Mouse (Mus musculus) lung, postnatal 4 days (tissue): Measurements from ENCODE around the gene Tacr2.

Experiments
- DNase-seq, 2 experiments: peaks; one replicate each; pipeline ENCODE4 v3.0.0; 2021

Gene Tacr2

DNA sequence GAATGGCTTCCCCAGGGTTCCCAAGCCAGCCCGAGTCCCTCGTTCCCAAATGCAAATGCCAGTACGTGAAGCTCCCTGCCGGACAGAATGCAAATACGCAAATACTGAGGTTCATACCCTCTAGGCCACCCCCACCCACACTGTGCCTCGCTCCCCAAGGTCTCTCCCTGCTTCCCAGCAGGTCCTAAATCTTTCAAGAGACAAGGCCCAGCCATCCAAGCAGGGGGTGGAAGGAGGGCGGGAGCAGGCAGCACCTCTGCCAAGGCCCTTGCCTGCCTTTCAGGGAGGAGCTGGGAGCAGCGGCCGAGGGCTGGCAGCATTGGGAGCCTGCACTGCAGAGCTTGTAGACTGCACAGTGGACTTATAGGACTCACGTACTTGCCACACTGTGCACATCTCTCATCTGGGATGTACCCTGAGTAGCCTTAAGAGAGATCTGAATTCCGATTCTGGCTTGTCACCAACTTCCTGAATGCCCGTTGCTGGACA is at the start of gene Tacr2:
Gene Tacr2 (plus strand): TSS at position 439 of the 489 bp plus-strand sequence.
- no peak for DNase-seq

DNA sequence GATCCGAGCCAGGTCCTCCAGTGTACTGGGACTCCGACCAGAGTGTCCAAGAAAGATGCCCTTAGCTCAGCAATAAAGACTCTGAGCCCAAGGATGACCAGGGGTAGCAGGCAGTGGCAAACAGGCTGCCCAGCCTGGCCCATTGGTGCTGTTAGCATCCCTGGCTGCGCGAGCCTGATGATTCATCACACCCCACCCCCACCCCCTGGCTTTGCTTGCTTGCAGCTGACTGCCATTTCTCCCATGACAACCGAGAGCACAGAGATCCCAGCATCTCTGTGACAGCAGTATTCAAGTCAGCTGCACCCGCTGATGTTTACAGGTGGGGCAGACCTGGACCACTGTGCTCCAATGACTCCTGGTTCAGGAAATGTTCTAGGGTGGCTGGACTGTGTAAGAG is 49.7 kb upstream of the Tacr2 start:
- DNase-seq: no peak

DNA sequence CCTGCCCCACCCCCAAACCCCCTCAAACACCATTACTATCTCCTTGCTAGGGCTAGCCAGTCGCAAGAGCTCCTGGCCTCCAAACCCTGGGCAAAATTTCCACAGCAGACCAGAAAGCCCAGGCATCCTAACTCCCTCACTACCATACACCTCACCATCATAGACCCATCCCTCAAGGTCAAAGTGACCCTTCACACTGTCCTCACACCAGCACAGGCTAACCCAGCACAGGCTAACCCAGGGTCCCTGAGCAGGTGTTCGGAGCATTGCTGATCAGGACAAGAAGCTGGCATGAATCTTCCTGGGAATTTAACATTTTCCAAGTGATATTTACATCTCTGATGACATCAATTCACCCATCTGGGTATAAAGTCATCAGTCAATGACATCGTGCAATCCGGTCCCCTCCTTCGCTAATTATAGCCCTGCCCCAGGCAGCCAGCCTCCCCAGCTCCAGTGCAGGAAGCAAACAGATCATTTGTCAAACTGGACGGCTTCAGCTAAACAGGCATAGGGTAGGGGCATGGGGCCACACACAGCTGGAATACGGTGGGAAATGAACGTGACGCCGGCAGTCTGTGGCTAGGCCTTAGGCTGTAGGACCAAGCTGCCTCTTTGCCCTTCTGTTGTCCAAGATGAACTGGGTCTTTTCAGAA is 43.9 kb upstream of the Tacr2 start:
- peak; percentile 49 to 73 for DNase-seq

DNA sequence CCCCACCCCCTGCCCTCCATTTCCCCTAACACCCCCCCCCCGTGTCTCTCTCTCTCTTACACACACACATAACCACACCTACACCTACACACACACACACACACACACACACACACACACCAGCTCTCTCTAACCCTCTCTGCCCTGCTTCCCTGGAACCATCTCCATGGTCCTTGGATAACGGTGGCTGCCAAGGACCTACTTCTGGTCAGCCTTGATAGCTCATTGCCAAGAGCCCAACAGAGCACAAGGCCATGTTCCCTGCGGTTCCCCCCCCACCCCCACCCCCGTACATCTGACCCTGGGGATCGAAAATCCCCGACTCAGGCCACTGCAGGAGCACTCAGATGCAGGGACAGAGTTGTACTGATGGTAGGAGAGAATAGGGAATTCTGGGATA is 40.9 kb upstream of the Tacr2 start:
- no peak for DNase-seq

DNA sequence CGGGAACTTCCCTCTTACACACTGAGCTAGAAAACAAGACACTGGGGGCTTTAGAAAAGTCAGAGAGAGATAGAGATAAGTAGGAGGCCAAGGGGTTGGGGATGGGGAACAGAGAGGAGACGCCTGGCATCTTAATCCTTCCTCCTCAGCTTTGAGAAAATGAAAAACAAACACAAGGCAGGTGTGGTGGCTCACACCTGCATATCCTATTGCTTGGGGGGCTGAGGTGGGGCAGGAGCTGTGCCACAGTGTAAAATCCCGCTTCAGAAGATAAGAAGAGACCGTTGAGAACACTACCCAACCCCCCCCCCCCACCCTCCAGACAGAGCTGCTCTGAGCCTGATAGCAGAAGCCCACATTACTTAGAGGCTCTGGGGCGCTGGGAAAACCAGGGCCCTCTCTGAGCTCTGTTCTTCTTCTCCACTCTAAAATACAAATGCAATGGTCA is 37.0 kb upstream of the Tacr2 start:
- no peak for DNase-seq

DNA sequence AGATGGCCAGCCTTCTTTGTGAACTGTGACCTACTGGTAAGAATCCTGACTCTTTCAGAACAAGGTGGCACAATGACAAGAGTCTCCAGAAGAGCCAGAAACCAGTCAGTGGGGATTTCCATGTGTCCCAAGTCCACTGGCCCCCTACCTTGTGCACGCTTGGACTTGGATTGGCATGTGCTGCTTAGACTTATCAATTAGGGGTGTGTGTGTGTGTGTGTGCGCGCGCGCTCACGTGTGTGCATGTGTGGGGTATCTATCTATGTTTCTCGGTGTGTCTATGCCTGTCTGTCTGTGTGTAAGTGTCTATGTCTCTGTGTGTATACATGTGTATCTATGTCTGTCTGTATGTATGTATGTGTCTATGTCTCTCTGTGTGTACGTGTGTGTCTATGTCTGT is 36.6 kb upstream of the Tacr2 start:
- DNase-seq: no peak

DNA sequence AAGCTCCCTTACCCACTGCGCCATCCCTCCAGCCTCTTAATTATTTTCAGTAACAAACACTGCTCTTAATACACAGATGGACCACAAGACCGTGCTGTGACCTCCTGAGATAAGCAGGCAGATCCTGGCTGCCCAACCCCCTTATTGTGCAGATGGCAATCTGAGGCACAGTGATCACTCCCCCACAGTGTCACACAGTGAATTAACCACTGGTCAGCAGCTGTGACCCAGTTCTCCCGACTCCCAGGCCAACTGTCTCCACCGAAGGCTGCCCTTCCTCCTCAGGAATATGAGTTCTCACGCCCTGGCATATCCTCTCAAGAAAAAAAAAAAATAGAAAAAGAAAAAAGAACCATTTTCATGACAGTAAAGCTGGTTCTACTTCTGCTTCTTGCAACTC is 35.6 kb upstream of the Tacr2 start:
- peak; percentile 30 to 64 for DNase-seq

DNA sequence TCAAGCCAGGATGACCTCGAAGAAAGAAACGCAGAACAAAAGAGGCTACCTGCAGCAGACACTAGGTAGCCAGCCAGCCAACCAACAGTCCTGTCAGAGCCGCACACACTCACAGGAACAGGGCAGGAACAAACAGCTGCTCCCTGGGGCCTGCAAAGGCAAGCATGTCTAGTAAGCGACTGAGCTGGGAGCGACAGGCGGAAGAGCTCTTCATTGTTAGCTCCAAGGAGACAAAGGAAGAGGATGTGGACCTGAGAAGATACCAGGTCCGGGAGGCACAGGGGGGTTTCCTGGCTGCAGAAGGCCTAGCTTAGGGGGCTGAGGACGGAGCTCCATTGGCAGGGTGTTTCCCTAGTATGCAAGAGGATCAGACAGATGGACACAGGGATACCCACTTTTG is 35.0 kb upstream of the Tacr2 start:
- peak; percentile 56 to 82 for DNase-seq

DNA sequence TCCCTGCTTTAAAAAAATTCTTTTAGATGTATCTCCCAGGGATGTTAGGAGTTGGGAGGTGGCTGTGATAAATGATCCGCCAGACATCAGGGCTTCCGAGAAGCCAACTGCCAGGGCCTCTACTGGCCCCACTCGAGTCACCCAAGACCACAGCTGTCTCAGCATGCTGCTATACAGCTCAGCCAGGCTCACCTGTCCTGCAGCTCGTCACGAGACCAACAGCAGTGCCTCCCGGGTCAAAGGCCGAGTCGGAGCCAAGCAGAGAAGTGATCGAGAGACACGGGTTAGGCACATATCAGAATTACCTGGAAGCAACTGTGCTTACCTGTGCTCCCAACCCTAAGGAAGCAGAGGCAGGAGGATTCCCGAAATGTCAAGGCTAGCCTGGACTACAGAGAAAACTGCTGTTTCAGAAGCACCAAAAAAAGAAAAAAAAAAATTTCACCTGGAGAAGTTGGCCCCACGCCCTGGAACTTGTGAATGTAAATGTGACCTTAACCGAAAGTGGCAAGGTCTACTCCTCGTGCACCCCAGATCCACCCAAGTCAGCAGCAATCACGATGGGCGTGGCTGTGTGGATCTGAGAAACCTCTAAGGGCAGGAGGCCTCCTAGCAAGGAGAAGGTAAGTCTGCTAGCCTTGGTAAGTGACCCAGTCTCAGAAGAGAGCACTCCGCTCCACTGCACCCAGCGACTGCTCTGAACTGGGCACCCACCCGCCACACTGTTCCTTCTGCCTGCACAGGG is 34.0 kb upstream of the Tacr2 start:
- DNase-seq: no peak

DNA sequence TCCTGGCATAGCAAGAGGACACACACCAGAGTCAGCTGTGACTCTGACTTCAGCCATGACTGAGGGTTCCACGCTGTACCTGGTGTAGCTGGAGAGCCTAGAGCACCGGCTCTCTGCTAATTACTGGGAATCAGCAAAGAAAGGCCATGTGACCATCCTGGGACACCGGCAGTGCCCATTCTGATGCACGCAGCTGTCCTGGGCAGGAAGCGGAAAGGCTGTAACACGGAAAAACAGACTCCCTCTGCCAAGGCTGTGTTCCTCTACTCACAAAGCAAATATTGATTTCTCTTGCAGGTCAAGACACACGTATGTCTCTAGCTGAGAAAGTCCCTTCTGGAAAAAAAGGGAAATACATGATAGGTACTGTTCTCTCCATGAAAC is 33.5 kb upstream of the Tacr2 start:
- peak; percentile 37 to 64 for DNase-seq

DNA sequence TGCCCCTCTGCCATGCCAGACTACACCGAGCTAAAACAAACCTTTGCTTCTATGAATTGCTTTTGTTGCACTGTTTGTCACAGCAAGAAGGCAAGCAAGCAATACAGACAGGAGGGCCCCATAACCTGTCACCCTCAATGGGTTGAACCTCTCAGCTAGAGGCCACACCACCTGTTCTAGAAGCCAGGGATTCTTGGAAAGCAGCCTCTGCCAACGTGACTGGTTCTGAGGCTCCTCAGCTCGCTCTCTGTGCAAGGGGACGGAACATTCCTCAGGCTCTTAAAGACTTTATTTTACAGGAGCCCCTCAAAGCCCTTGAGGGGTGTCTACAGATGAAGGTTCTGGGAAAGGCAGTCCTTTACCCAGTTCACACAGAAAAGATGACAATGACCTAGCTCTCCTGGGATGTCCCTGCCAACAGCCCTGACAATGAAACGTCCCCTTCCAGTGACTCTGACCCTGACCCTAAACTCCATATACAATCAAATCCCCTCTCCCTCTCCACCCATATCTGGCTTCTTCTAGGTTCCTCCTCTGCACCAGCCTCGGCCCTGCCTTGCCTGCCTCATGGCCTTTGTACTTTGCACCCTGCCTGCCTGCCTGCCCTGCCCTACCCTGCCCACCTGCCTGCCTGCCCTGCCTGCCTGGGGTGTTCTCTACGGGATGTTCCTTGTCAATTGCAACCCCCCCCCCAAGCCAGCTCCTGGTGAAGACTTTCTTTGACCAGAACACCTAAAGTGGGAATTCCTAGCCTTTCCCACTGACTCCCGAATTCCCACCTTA is 31.3 kb upstream of the Tacr2 start:
- DNase-seq: peak; percentile 25 to 56

DNA sequence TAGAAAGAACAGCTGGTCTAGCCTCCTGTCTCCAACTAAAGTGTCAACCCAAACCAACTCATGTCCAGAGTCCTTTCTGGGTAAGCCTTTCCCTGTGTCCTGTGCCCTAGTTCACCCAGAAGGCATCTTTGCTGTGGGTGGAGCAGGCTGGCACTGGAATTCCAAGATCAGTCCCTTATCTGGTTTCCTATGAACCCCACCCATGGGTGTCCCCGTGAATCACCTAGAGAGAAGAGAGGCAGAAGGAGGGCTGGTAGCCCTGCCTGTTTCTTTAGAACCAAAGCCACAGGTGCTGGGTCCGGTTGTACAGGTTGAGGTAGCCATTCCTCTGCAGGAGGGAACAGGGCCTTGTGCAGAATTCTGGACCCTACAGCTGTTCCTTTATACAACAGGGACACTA is 30.6 kb upstream of the Tacr2 start:
- peak; percentile 23 to 42 for DNase-seq

DNA sequence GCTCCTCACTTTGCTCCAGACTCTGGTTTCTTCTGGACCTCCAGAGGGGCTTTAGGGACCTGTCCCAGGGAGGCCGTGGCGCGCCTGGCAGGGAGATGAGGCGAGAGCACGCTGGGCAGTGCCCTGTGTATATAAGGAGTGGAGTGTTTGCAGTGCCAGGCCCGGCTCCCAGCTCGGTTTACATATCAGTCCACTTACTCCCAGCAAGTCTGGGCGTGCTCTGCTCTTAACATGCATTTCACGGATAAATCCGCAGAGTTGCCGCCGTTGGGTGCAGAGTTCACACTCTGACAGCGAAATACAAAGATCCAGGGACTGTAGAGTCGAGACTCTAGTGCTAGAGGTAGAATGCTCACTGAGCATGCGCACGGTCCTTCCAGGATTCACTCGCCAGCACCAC is 29.5 kb upstream of the Tacr2 start:
- DNase-seq: peak; percentile 64 to 88

DNA sequence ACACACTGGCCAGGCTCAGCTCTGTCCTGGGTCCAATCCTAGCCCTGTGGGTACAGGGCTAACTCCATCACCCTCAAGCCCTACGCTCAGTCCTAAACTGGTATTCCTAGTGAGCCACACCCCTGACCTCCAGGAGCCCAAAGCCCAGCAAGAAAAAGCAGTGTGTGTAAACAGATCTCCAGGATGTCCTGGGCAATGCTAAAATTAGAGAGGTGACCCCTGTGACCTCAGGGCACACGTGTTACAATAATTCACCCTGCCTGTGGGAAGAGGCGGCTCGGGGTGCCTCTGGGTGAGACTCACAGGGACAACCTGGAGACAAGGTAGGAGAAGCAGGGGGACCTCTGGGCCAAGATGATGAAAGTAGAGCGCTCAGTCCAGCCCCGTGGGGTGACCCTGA is 28.0 kb upstream of the Tacr2 start:
- DNase-seq: no peak

DNA sequence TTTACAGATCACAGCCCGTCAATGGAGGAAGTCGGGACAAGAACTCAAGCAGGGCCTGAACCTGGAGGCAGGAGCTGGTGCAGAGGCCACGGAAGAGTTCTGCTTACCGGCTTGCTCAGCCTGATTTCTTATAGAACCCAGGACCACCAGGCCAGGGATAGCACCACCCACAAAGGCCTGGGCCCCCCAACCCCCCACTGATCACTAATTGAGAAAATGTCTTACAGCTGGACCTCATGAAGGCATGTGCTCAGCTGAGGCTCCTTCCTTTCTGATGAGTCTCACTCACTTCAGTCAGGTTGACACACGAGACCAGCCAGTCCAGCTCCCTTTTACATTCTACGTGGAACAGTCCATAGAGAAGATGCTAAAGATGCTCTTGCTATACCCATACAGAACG is 26.4 kb upstream of the Tacr2 start:
- DNase-seq: no peak

DNA sequence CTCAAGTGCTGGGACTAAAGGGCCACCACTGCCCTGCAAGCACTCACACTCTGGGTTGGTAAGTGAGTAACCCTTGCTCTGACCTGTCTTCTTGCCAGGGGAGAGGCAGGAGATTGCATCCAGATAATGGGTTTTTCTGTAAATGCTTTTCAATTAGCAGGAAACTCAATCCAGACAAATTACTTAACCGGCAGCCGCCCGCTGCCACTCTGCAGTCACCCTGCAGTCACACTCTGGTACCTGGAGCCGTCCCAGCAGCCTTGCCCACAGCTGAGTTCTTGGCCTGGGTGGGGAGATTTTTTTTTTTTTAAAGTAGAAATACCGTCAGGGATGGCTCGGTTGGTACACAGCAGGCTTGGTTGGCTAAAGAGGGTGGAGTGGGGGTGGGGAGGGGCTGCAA is 24.1 kb upstream of the Tacr2 start:
- DNase-seq: no peak

DNA sequence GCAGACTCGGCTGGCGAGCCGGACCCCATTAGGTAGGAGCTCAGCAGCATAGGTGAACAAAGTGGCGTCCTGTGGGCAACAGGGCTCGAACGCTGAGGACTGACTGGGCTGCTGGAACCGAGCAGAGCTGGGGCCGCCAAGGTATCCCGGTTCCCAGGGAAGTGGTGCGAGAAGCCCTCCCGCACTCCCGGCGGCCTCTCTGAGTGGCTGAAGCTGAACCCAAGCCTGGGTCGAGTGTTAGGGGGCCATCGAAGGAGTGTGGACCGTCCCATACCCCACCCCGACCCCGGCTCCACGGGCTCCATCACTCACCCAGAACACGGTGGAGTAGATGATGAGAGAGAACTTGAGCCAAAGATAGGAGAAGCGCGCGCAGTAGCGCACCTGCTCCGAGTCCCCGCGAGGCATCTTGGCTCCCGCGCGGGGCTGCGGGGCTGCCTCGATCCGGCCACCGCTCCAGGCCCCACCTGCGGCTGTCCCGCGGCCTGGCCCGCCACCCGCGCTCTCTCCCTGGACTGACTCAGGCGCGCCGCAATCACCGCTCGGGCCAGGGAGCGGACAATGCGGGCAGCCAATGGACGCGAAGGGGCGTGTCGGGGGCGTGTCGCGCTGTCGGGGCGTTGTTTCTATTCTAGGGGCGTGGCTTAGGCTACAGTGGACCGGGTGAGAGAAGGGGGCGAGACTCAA is 21.4 kb upstream of the Tacr2 start, which contains the start of gene Tspan15:
Gene Tspan15 (minus strand): TSS at position 544 of the 687 bp plus-strand sequence.
- peak; percentile 95 for DNase-seq

DNA sequence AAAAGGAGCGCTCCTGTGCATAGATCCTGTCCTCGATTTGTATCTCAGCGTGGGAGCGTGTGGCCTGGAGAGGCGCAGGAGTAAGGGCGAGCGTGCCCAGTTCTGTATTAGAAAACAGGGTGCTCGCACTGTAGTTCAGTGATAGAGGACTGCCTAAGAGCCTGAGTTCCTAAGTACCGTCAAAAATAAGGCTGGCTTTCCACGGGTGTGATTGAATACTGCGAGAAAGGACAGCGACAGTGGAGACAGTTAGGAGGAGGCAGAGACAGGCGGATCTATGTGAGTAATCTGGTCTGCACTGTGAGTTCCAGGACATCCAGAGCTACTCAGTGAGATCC is 20.9 kb upstream of the Tacr2 start:
- DNase-seq: no peak

DNA sequence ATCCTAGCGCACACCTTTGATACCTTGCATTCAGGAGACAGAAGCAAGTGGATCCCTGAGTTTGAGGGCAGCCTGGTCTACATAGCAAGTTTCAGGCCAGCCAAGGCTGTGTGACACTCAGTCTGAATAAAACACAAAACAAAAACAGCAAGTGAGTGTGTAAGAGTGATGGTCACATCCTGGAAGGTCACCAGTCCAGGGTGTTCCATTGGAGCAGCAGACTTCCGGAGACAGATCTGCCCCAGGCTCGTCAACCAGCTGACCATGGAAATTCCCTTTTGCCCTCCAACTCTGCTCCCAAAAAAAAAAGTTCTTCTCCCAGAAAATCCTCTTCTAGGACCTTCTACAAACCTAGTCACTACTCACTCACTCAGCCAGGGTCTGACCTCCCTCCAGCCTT is 20.4 kb upstream of the Tacr2 start:
- no peak for DNase-seq

DNA sequence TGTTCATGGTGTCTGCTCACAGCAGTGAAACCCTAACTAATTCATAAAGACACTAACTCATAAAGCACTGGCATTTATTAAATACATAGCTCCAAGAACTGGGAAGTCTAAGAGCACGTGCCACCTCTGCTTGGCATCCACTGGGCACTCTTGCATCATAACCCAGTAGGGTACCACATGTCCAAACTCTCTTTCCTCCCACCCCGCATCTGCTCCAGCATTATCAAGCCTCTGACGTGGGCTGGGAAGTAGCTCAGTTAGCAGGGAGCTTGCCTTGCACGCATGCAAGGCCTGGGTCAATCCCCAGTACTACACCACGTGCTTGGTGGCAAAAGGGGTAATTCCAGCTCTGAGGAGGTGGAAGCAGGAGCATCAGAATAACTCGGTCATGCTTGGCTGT is 16.1 kb upstream of the Tacr2 start:
- DNase-seq: no peak

DNA sequence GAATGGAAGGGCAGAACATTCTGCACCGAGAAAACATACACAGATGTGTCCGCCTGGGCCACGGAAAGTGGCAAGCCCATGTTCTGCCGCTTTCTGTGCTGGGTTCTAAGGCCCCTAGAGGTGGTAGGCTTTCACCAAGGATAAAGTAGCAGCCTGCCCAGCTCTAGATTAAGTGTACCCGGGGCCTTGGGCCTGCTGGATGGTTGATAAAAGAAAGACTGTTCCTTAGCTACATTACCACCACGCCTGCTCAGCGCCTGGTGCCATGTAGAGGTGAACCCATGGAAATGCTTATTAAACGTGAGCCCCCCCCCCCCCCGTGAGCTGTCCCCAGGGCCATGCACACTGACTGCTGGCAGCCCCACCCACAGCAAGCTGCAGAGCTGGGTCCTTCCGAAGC is 15.0 kb upstream of the Tacr2 start:
- DNase-seq: no peak

DNA sequence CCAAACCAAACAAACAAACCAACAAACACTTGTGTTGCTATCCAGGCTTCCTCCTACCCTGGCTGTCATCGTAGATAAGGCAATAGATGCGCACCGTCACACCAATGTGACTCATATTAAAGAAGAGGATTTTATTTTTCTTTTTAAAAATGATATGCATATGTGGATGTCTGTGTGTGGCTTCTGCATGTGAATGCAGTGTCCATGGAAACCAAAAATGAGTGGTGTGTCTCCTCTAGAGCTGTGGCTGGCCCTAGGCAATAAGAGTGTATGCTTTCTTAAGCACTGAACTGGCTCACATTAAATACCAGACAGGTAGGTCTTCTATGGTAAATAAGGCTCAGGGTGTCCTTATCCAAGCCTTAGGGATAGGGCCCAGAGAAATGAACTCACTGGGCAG is 13.6 kb upstream of the Tacr2 start:
- no peak for DNase-seq

DNA sequence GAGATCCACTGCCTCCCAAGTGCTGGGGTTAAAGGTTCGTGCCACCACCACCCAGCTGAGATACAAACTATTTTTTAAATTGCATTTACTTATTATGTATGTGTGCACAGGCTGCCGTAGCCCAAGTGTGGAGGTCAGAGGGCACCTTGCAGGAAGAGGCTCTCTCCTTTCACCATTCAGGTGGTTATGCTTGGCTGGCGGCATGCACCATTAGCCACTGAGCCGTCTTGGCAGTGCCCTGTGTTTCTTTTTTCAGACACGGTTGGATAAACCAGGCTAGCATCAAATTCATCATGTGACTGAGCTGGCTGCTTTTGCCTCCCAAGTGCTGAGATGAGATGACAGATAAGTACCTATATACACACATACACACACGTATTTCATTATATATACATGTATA is 13.0 kb upstream of the Tacr2 start:
- DNase-seq: no peak
